Mouse (Mus musculus): ENCODE measurements around the gene Cnpy3.
"Not testable (repeated sequence)": the region's sequence is repeated elsewhere in the genome, so short reads cannot be mapped to it uniquely, and the experiment has no call there.

Gene Cnpy3

GRCm38 (mm10) chr17:46751794-46752556, at the start of gene Cnpy3:
Gene Cnpy3 (minus strand): TSS chr17:46752214.
- peak; percentile 97 for DNase-seq (ENCODE audit: low spot score)

DNA sequence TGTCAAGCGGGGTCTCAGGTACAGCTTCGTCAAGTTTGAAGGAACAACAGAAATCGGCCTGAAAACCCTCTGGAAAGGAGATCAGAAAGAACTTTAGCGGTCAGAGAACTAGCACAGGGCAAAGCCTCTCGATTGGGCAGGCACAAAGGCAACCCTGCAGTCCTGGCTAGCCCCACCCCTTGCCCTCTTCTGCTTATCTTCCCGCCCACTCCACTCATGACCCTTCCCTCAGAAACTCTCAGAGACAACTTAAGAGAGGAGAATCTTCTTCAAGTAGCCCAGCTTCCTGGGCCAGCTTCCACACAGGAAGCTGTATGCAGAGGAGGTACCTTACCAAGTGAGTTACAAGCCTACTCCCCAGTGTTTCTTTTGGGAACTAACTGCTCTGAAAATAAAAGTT, 49.7 kb upstream of the Cnpy3 start:
- DNase-seq (ENCODE audit: low spot score), result no peak

- DNase-seq (ENCODE audit: low spot score), result no peak
Measured at GRCm38 (mm10) chr17:46799680-46800079, 47.7 kb upstream of the Cnpy3 start.

- no peak for DNase-seq (ENCODE audit: low spot score)
Measured at GRCm38 (mm10) chr17:46797386-46797785, 45.4 kb upstream of the Cnpy3 start.

GRCm38 (mm10) chr17:46796743-46797142, 44.7 kb upstream of the Cnpy3 start:
- no peak for DNase-seq (ENCODE audit: low spot score)

- DNase-seq (ENCODE audit: low spot score), result no peak
Measured at GRCm38 (mm10) chr17:46792963-46793362, 40.9 kb upstream of the Cnpy3 start.

- not testable (repeated sequence) for DNase-seq (ENCODE audit: low spot score)
Measured at GRCm38 (mm10) chr17:46787974-46788373, 36.0 kb upstream of the Cnpy3 start.

DNA sequence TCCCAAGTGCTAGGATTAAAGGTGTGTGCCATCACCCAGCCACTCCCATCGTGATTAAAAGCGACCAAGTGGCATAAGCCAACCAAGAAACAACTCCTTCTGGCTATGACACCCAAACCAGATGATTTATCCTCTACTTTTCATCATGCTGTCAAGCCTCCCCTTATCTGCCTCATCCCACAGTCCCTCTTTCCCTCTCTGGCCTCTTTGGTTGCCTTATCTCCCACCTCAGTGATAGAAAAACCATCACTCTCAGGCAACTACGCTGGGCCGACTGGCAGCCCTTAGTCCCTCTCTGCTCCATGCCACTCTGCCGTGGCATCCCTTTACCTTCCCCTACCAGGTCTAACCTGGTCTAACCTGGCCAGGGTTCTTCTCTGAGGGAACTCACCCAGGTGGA, 34.9 kb upstream of the Cnpy3 start:
- no peak for DNase-seq (ENCODE audit: low spot score)

DNA sequence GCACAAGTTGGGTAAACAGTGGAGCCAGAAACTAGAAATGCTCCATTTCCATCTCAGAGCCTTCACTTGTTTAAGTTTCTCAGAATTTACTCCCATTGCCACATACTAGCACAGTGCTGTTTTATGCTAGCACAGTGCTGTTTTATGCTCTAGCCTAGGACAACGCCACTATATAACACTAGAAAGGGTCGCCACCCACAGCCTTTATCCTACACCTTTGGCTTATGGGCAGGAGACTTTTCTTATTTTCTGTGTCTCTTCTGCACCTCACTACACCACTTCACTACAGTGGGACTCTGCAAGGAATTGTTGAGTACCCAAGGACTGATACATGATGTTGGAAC, 31.2 kb upstream of the Cnpy3 start:
- DNase-seq (ENCODE audit: low spot score), result no peak

- DNase-seq (ENCODE audit: low spot score), result peak; percentile 87
Measured at GRCm38 (mm10) chr17:46782341-46783221, 30.6 kb upstream of the Cnpy3 start, which contains the start of gene Rpl7l1. Gene Rpl7l1 (minus strand): TSS chr17:46782672.

DNA sequence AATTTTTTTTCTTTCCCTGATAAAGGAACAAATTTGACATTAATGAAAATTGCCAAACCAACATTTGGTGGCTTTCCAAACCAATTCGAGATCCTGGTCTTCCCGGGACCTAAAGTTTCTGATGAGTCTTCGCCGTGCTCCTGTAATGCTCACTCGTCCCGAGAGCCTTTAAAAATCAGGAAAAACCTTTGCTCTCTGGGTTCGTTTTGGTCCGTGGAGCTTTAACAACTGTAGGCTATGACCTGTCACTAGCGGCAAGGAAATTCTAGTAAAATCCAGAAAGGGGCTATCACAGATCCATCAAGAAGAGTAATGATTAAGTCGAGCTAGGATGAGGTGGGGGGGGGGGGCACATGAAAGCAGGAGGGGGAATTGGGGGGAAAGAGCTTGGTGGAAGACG, 29.9 kb upstream of the Cnpy3 start:
- no peak for DNase-seq (ENCODE audit: low spot score)

DNA sequence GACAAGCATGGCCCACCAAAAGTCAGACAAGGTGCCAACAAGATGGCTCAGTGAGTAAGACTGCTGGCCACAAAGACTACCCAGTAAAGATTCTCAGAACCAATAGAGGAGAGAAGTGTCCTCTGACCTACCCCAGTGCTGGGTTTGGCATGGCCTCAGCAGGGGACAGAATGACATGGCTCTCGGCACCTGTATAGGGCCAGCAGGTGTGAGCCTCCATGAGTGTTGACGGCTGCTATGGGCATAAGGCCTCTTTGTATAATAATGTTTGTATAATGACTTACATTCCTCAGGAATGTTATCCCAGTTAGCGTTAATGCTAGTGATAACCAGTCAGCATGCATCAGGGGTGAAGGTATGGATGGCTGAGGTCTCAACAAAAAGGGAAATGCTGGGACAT, 24.1 kb upstream of the Cnpy3 start:
- DNase-seq (ENCODE audit: low spot score), result no peak

GRCm38 (mm10) chr17:46775070-46775469, 23.1 kb upstream of the Cnpy3 start:
- no peak for DNase-seq (ENCODE audit: low spot score)

DNA sequence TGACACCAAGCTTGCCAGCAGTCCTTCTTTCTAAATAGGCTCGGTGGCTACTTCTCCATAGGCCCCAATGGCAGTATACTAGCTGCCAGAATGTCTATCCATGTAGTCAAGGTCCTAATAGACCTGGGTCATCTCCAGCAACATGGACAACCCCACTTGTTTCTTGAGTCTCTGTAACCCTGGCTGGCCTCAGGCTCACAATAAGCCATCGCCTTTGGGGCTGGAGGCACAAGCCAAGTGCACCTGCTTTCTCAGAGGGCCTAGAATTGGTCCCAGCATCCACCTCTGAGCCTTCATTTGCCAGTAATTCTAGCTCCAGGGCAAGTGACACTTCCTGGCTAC, 22.1 kb upstream of the Cnpy3 start:
- no peak for DNase-seq (ENCODE audit: low spot score)

DNA sequence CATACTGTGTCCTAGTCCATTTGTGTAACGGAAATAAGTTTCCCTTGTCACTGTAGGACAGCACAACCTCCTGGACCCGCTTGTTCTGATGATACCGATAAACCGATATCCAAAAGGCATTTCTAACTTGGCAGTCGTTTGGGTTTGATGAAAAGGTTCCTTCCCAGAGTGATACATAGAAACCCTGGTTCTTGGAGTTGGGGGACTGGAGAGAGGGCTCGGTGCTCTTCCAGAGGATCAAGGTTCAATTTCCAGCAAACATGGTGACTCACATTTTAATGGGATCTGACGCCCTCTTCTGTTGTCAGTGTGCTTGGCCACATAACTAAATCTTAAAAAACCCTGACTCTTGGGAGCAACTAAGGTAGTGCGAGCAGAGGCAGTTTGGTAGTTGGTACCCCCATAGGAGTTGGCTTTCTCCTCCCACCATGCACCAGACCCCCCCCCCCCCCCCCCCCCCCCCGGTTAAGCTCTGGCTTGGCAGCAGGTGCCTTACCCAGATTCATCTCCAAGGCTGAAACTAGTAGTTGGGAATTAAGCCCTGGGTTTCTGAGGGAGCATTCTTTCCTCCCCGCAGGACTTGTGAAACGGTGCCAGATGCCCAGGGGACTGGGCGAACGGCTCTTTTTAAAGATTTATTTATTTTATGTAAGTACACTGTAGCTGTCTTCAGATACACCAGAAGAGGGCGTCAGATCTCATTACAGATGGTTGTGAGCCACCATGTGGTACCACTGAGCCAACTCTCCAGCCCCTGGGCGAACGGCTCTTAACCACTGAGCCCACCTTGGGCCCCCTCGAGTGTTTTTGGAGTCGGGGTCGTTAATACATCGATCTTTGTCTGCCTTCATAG, 21.5 kb upstream of the Cnpy3 start:
- DNase-seq (ENCODE audit: low spot score), result no peak

DNA sequence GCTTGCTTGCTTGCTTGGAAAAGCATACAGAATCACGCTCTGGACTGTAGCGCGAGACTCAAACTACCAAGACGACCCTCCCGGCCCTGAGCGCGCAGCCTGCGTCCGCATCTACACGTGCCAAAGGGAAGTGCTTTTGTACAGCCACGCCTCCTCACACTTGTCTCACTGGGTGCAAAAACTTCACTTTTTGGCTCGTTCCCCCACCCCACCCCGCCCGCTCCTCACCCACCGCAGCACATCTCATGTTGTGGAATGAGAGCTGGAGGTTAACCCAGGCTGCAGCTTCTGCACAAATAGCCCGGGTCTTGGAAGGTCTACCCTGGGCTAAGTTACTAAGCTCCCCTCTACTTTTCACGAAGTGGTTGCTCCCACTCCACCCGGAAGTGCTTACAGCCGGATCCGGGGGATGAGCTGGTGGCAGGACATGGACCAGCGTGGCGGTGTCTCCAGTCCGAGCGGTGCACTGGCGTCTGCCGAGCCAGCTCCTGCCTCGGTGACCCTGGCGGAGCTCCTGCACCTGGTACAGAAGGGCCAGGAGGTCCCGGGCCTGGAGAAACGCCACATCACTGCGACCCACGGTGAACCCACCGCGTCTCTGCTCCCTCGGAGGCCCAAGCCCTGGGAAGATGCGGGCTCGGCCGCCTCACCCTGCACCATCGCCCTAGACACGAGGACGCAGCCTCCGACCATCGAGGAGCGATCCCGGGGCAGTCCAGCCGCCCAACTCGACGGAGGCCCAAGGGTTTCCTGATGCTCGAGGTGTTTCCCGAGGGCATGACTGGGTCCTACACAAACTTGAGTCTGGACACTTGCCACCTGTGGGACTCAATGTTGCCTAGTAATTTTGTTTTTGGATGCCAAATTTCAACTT, 20.6 kb upstream of the Cnpy3 start, which contains the start of gene 2310039H08Rik:
TSS of gene 2310039H08Rik (plus strand) at position 232 of the 874 bp plus-strand sequence.
- peak; percentile 77 for DNase-seq (ENCODE audit: low spot score)

DNA sequence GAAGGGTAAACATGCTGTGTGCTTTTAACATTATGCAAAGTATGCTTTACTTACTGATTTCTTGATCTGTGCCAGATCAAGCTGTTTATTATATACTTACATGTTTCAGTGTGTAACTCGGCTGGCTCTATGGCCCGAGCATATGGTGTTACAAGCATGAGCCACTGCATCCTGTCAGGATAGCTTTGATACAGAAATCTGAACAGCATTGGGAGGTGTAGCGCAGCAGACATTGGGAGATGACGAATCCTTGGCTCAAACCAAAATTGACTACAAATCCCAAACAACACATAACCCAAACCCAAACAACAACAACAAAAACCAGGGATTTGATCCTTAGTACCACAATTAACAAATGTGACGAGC, 20.0 kb upstream of the Cnpy3 start:
- no peak for DNase-seq (ENCODE audit: low spot score)

DNA sequence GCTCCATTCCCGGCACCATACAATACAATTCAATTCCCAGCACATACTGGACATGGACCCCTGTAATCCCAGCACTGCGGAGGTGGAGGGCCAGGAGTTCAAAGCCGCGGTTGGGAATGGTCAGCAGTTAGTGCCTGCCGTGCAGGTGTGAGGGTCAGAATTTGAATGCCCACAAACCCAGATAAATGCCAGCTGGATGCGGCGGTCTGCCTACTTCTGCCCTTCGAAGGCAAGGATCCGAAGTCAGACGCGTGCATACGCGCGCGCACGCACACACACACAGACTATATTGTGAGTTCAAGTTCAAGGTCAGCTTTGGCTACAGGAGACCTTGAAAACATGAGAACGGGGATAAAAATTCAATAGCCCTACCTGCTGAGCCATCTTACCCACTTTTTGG, 19.6 kb upstream of the Cnpy3 start:
- no peak for DNase-seq (ENCODE audit: low spot score)

DNA sequence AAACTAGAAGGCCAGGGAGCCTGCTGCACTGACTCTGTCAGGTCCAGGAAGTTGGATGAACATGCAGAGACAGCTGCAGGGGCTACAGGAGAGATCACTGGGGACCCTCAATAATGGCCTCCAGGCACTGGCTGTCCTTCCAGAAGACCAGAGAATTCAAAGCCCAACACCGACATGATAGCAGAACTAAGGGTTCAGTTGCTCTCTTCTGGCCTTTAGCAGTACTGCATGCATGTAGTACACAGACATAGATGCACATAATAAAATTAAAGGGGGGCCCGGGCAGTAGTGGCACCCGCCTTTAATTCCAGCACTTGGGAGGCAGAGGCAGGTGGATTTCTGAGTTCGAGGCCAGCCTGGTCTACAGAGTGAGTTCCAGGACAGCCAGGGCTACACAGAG, 19.0 kb upstream of the Cnpy3 start:
- no peak for DNase-seq (ENCODE audit: low spot score)

GRCm38 (mm10) chr17:46770546-46770945, 18.5 kb upstream of the Cnpy3 start:
- no peak for DNase-seq (ENCODE audit: low spot score)

- no peak for DNase-seq (ENCODE audit: low spot score)
Measured at GRCm38 (mm10) chr17:46767868-46768267, 15.9 kb upstream of the Cnpy3 start.
